Mouse (Mus musculus) urinary bladder, adult 18-20 months (tissue): Measurements from ENCODE around the gene Letm1.

Experiments used
- DNase-seq, 2 experiments: peaks; one replicate each; pipeline ENCODE4 v3.0.0; 2022; ENCODE audit warnings: low spot score in 2 of 2, mixed read lengths in 2 of 2

Gene Letm1

GRCm38 (mm10) chr5:33707163-33707562, 75.5 kb downstream of the Letm1 start:
- DNase-seq = no peak

GRCm38 (mm10) chr5:33706350-33706629, 76.3 kb downstream of the Letm1 start:
- DNase-seq = no peak

- no peak for DNase-seq
Observed at GRCm38 (mm10) chr5:33705612-33706349, 76.8 kb downstream of the Letm1 start.

- no peak for DNase-seq
Observed at GRCm38 (mm10) chr5:33704945-33705611, 77.5 kb downstream of the Letm1 start.

- no peak for DNase-seq
Observed at GRCm38 (mm10) chr5:33703999-33704398, 78.6 kb downstream of the Letm1 start.

GRCm38 (mm10) chr5:33701832-33702231, 80.8 kb downstream of the Letm1 start:
- DNase-seq = no peak

GRCm38 (mm10) chr5:33700010-33700409, 82.6 kb downstream of the Letm1 start:
- DNase-seq = no peak

GRCm38 (mm10) chr5:33698669-33699068, 83.9 kb downstream of the Letm1 start:
- DNase-seq = no peak

- no peak for DNase-seq
Observed at GRCm38 (mm10) chr5:33697947-33698512, 84.6 kb downstream of the Letm1 start.

- no peak for DNase-seq
Observed at GRCm38 (mm10) chr5:33697534-33697933, 85.1 kb downstream of the Letm1 start.

- peak; percentile 60 to 76 for DNase-seq
Observed at GRCm38 (mm10) chr5:33696430-33696829, 86.2 kb downstream of the Letm1 start.

- no peak for DNase-seq
Observed at GRCm38 (mm10) chr5:33695718-33696121, 86.9 kb downstream of the Letm1 start.

- peak; percentile 50 to 61 for DNase-seq
Observed at GRCm38 (mm10) chr5:33694848-33695717, 87.5 kb downstream of the Letm1 start.

- no peak for DNase-seq
Observed at GRCm38 (mm10) chr5:33694461-33694847, 88.2 kb downstream of the Letm1 start.

GRCm38 (mm10) chr5:33692393-33692792, 90.2 kb downstream of the Letm1 start:
- DNase-seq = peak; percentile 56 to 59

- no peak for DNase-seq
Observed at GRCm38 (mm10) chr5:33689852-33690645, 92.6 kb downstream of the Letm1 start.
